Mouse (Mus musculus): Measurements from ENCODE around the gene Gm8126. TPM values are rescaled to one million over a fixed set of nuclear protein-coding genes. Genes with fewer than 3 reads are reported as not detected.

The Gm8126 gene
- under 1 TPM in 1 of 2 experiments, not detected in 1; 0.05 TPM for polyA plus RNA-seq (2012; fragmentation: generic; extraction: Trizol)

GRCm38 (mm10) chr14:43258349-43258748 lies at the start of gene Gm8126:
Gene Gm8126 (plus strand): TSS chr14:43258649.

GRCm38 (mm10) chr14:43235204-43235603 lies 23.2 kb upstream of the Gm8126 start, which contains the start of gene Gm8122:
Gene Gm8122 (minus strand): TSS chr14:43235304.

GRCm38 (mm10) chr14:43274986-43275511 lies 16.6 kb downstream of the Gm8126 start, which contains the start of gene Gm9732:
Gene Gm9732 (plus strand): TSS chr14:43275036.

GRCm38 (mm10) chr14:43293503-43293902 lies 35.1 kb downstream of the Gm8126 start, which contains the start of gene Gm8127:
Gene Gm8127 (minus strand): TSS chr14:43293832.

Other genes with a start within 250 kb of the Gm8126 start
- gene Gm10376, start 243.0 kb upstream of the Gm8126 start, polyA plus RNA-seq (2012; fragmentation: generic; extraction: Trizol), result not detected
- not detected for gene Gm8094, start 182.0 kb upstream of the Gm8126 start, polyA plus RNA-seq (2012; fragmentation: generic; extraction: Trizol)
- gene Gm8104, start 158.0 kb upstream of the Gm8126 start, polyA plus RNA-seq (2012; fragmentation: generic; extraction: Trizol), result under 1 TPM in 1 of 2 experiments, not detected in 1; 0.05 TPM
- gene Gm7233, start 78.8 kb upstream of the Gm8126 start, polyA plus RNA-seq (2012; fragmentation: generic; extraction: Trizol), result not detected
- gene Gm8122, start 23.3 kb upstream of the Gm8126 start, polyA plus RNA-seq (2012; fragmentation: generic; extraction: Trizol), result not detected
- under 1 TPM; 0.25 to 0.80 TPM for gene Gm9732, start 16.4 kb downstream of the Gm8126 start, polyA plus RNA-seq (2012; fragmentation: generic; extraction: Trizol)
- gene Gm8127, start 35.2 kb downstream of the Gm8126 start, polyA plus RNA-seq (2012; fragmentation: generic; extraction: Trizol), result not detected
- under 1 TPM in 1 of 2 experiments, not detected in 1; 0.07 TPM for gene 1700001F09Rik, start 89.2 kb downstream of the Gm8126 start, polyA plus RNA-seq (2012; fragmentation: generic; extraction: Trizol)
- gene Gm8138, start 157.7 kb downstream of the Gm8126 start, polyA plus RNA-seq (2012; fragmentation: generic; extraction: Trizol), result not detected

Data from C3H10T1/2 (cell line).